Mouse (Mus musculus) olfactory bulb, adult 2 months (tissue): ENCODE measurements around the gene Gcc1.

Experiments used
- CTCF ChIP-seq: fragments of 200-500 bp; IDR thresholded peaks from 2 replicates; pipeline ENCODE4 v1.5.1; 2012; ENCODE audit warnings: low read depth, mild to moderate bottlenecking, low read length, moderate library complexity; ENCODE audit not compliant: insufficient read depth
- POLR2A ChIP-seq: fragments of 200-500 bp; IDR thresholded peaks from 2 replicates; pipeline ENCODE4 v1.6.1; 2012; ENCODE audit warnings: mild to moderate bottlenecking, low read depth, low read length, moderate library complexity; ENCODE audit not compliant: insufficient read depth

GRCm38 (mm10) chr6:28459221-28459668 is 31.1 kb upstream of the Gcc1 start:
- no peak for TF ChIP-seq CTCF
- no peak for TF ChIP-seq POLR2A
